Mouse (Mus musculus): ENCODE measurements around the gene Gm20431. TPM values are rescaled to one million over a fixed set of nuclear protein-coding genes. Genes with fewer than 3 reads are reported as not detected.
A peak's percentile ranks its signal among the peaks of the same experiment; 100 is the strongest.

The Gm20431 gene
- polyA plus RNA-seq, 1 experiment from 2014 or later = 5.4 TPM

- DNase-seq (ENCODE audit: low spot score) (no peak), ATAC-seq (peak; percentile 44; the same call in 1 of the 2 replicates)
- Histone ChIP-seq H3K4me2 (ENCODE audit: low read length) (peak overlapping the region; percentile 37; the same call in 1 of the 2 replicates), H3K9ac (ENCODE audit: low read length) (peak overlapping the region; percentile 40; the same call in 1 of the 2 replicates), H3K4me3 (ENCODE audit: low read depth, low read length) (0 out of 2 replicates have a peak overlapping the region, but pooled peaks have one; percentile 4), H3K27ac (ENCODE audit: low read depth, low read length) (no peak overlapping the region), H3K4me1 (ENCODE audit: control insufficient read depth, insufficient read depth, low read length) (peaks cover 5% of the 10 kb centered on the region; the same call in 1 of the 2 replicates), H3K9me3 (replicated peaks; ENCODE audit: control insufficient read depth, low read length) (no peaks in the 10 kb centered on the region), H3K36me3 (ENCODE audit: control insufficient read depth, insufficient read depth, low read length) (no peaks in the 10 kb centered on the region), H3K27me3 (replicated peaks; ENCODE audit: control insufficient read depth, insufficient read depth, low read length) (no peaks in the 10 kb centered on the region)
- 36% methylated on average over 35 of the region's 40 CpGs for WGBS
Observed at GRCm38 (mm10) chr2:167597492-167598186, 63.7 kb downstream of the Gm20431 start.

GRCm38 (mm10) chr2:167596726-167597491, 64.4 kb downstream of the Gm20431 start:
- ATAC-seq (no peak), DNase-seq (ENCODE audit: low spot score) (no peak)
- H3K27me3 ChIP-seq (replicated peaks; ENCODE audit: control insufficient read depth, insufficient read depth, low read length) = no peaks in the 10 kb centered on the region
- peaks cover 5% of the 10 kb centered on the region; the same call in 1 of the 2 replicates for H3K4me1 ChIP-seq (ENCODE audit: control insufficient read depth, insufficient read depth, low read length)
- 41% methylated on average over 26 of the region's 27 CpGs for WGBS
- H3K36me3 ChIP-seq (ENCODE audit: control insufficient read depth, insufficient read depth, low read length) = no peaks in the 10 kb centered on the region
- H3K9me3 ChIP-seq (replicated peaks; ENCODE audit: control insufficient read depth, low read length) = no peaks in the 10 kb centered on the region
- no peak overlapping the region for H3K27ac ChIP-seq (ENCODE audit: low read depth, low read length)
- H3K4me3 ChIP-seq (ENCODE audit: low read depth, low read length) = 0 out of 2 replicates have a peak overlapping the region, but pooled peaks have one; percentile 4
- H3K9ac ChIP-seq (ENCODE audit: low read length) = peak overlapping the region; percentile 40; the same call in 1 of the 2 replicates
- H3K4me2 ChIP-seq (ENCODE audit: low read length) = peak overlapping the region; percentile 37; the same call in 1 of the 2 replicates

DNA sequence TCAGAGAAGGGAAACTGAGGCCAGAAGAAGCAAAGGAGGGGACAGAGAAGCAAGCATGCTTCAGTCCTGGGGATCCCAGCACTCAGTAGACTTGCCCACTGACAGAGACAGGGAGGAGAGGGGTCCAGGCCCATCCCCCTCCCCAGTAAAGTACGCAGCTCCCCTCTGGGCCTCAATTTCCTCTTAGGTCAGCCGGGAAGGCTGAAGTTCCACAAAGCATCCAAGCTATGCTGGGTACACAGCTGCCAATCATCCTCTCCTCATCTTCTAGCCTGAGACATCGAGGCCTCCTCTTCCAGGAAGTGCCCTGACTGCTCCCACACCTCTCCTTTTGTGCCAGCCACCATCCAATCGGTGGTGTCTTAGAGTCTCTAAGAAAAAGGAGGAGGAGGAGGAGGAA, 65.0 kb downstream of the Gm20431 start:
- H3K27ac ChIP-seq (ENCODE audit: low read depth, low read length) = no peak overlapping the region
- ATAC-seq = no peak

DNA sequence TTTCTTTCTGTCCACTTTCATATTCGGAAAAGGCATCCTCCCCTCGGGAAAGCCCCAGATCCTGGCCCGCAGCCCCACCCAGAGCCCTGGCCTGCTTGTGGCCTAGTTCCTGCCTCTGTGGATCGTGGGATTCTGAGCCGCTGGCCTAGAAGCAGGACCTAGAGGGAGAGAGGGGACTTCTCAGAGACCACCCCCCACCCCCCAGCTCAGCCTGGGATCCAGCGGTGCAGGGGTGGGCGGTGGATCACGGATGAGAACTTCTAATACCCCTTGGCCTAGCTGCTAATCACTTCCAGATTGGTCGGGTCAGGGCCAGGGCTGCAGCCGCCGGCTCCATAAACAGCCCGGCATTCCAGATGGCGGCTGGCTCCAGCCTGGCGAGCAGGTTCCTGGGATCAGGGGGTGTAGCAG, 65.5 kb downstream of the Gm20431 start:
- ATAC-seq (no peak), DNase-seq (ENCODE audit: low spot score) (no peak)
- Histone ChIP-seq H3K4me1 (ENCODE audit: control insufficient read depth, insufficient read depth, low read length) (peaks cover 5% of the 10 kb centered on the region; the same call in 1 of the 2 replicates), H3K9me3 (replicated peaks; ENCODE audit: control insufficient read depth, low read length) (no peaks in the 10 kb centered on the region), H3K9ac (ENCODE audit: low read length) (no peak overlapping the region), H3K27me3 (replicated peaks; ENCODE audit: control insufficient read depth, insufficient read depth, low read length) (no peaks in the 10 kb centered on the region), H3K36me3 (ENCODE audit: control insufficient read depth, insufficient read depth, low read length) (no peaks in the 10 kb centered on the region), H3K4me2 (ENCODE audit: low read length) (no peak overlapping the region), H3K4me3 (ENCODE audit: low read depth, low read length) (no peak overlapping the region), H3K27ac (ENCODE audit: low read depth, low read length) (no peak overlapping the region; the same call in 1 of the 2 replicates)
- WGBS = 55% methylated on average over 14 of the region's 14 CpGs

More for the DNA sequence above, 65.0 kb downstream of the Gm20431 start:
- no peaks in the 10 kb centered on the region for H3K9me3 ChIP-seq (replicated peaks; ENCODE audit: control insufficient read depth, low read length)
- no peaks in the 10 kb centered on the region for H3K27me3 ChIP-seq (replicated peaks; ENCODE audit: control insufficient read depth, insufficient read depth, low read length)
- peaks cover 5% of the 10 kb centered on the region; the same call in 1 of the 2 replicates for H3K4me1 ChIP-seq (ENCODE audit: control insufficient read depth, insufficient read depth, low read length)
- no peak for DNase-seq (ENCODE audit: low spot score)
- H3K4me3 ChIP-seq (ENCODE audit: low read depth, low read length) = no peak overlapping the region
- no peak overlapping the region for H3K9ac ChIP-seq (ENCODE audit: low read length)
- 48% methylated on average over 4 of the region's 4 CpGs for WGBS
- no peaks in the 10 kb centered on the region for H3K36me3 ChIP-seq (ENCODE audit: control insufficient read depth, insufficient read depth, low read length)
- no peak overlapping the region for H3K4me2 ChIP-seq (ENCODE audit: low read length)

DNA sequence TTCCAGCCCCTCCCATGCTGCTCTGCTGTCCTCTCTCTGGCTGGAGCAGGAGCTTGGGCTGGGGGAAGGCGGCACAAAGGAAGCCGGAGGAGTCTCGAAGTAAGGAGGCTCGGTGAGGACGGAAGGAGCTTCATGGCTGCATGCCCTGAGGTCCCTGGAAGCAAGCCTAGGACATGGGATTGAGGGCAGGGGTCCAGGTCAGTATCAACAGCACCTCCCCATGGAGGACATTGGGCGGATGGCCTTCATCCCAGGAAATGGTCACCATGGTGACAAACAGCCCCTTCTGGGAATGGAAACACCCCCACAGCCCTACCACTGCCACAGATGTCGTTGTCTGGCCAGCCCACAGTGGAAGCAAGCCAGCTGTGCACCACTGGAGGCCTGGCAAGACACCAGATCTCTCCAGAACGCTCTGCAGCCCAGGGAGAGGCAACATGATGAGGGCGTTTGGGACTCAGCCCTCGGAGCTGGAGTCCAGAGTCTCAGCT, 66.8 kb downstream of the Gm20431 start:
- DNase-seq (ENCODE audit: low spot score) (no peak), ATAC-seq (no peak)
- peaks cover 5% of the 10 kb centered on the region; the same call in 1 of the 2 replicates for H3K4me1 ChIP-seq (ENCODE audit: control insufficient read depth, insufficient read depth, low read length)
- H3K4me2 ChIP-seq (ENCODE audit: low read length) = no peak overlapping the region
- H3K9me3 ChIP-seq (replicated peaks; ENCODE audit: control insufficient read depth, low read length) = no peaks in the 10 kb centered on the region
- no peak overlapping the region for H3K27ac ChIP-seq (ENCODE audit: low read depth, low read length)
- no peaks in the 10 kb centered on the region for H3K27me3 ChIP-seq (replicated peaks; ENCODE audit: control insufficient read depth, insufficient read depth, low read length)
- 41% methylated on average over 10 of the region's 10 CpGs for WGBS
- no peak overlapping the region for H3K9ac ChIP-seq (ENCODE audit: low read length)
- H3K36me3 ChIP-seq (ENCODE audit: control insufficient read depth, insufficient read depth, low read length) = no peaks in the 10 kb centered on the region
- H3K4me3 ChIP-seq (ENCODE audit: low read depth, low read length) = no peak overlapping the region

GRCm38 (mm10) chr2:167593551-167594250, 67.6 kb downstream of the Gm20431 start:
- WGBS = 70% methylated on average over 4 of the region's 4 CpGs
- ATAC-seq = no peak
- no peak overlapping the region for H3K27ac ChIP-seq (ENCODE audit: low read depth, low read length)

DNA sequence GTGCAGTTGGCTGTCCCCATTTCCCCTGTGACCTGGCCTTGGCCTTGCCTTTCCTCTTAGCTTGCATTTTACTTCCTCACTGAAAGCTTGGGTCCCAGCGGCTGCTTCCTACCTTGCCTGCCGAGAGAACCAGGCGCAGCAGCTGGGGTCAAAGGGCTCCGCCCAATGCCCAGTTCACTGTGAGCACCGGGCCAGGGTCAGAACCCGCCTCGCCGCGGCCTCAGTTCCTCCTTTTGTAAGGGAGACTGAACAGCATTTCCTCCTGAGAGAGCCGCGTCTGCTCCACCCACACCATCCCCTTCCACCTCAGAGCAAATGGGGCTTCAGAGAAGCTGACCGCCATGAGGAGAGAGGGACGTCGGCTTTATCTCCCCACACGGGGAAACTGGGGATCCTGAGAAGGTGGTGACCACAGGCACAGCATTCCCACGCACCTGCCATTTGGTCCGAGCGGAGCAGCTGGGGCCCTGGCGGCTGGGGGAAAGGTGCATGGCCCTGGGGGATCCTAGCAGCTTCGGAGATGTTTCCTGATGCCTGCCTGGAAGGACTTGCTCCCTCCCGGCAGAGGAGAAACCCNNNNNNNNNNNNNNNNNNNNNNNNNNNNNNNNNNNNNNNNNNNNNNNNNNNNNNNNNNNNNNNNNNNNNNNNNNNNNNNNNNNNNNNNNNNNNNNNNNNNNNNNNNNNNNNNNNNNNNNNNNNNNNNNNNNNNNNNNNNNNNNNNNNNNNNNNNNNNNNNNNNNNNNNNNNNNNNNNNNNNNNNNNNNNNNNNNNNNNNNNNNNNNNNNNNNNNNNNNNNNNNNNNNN, 72.3 kb downstream of the Gm20431 start:
- no peak overlapping the region for H3K4me3 ChIP-seq (ENCODE audit: low read depth, low read length)
- WGBS = 16% methylated on average over 20 of the region's 21 CpGs
- no peaks in the 10 kb centered on the region for H3K9me3 ChIP-seq (replicated peaks; ENCODE audit: control insufficient read depth, low read length)
- H3K27me3 ChIP-seq (replicated peaks; ENCODE audit: control insufficient read depth, insufficient read depth, low read length) = no peaks in the 10 kb centered on the region
- H3K36me3 ChIP-seq (ENCODE audit: control insufficient read depth, insufficient read depth, low read length) = no peaks in the 10 kb centered on the region
- no peak for DNase-seq (ENCODE audit: low spot score)
- 0 out of 2 replicates have a peak overlapping the region, but pooled peaks have one; percentile 5 for H3K4me2 ChIP-seq (ENCODE audit: low read length)
- H3K9ac ChIP-seq (ENCODE audit: low read length) = no peak overlapping the region
- no peak overlapping the region for H3K27ac ChIP-seq (ENCODE audit: low read depth, low read length)
- no peak for ATAC-seq
- H3K4me1 ChIP-seq (ENCODE audit: control insufficient read depth, insufficient read depth, low read length) = no peaks in the 10 kb centered on the region

More at GRCm38 (mm10) chr2:167593551-167594250, 67.6 kb downstream of the Gm20431 start:
- H3K4me1 ChIP-seq (ENCODE audit: control insufficient read depth, insufficient read depth, low read length) = peaks cover 5% of the 10 kb centered on the region; the same call in 1 of the 2 replicates
- no peak overlapping the region for H3K4me3 ChIP-seq (ENCODE audit: low read depth, low read length)
- DNase-seq (ENCODE audit: low spot score) = no peak
- no peak overlapping the region for H3K4me2 ChIP-seq (ENCODE audit: low read length)
- H3K9ac ChIP-seq (ENCODE audit: low read length) = no peak overlapping the region
- no peaks in the 10 kb centered on the region for H3K27me3 ChIP-seq (replicated peaks; ENCODE audit: control insufficient read depth, insufficient read depth, low read length)
- no peaks in the 10 kb centered on the region for H3K36me3 ChIP-seq (ENCODE audit: control insufficient read depth, insufficient read depth, low read length)
- H3K9me3 ChIP-seq (replicated peaks; ENCODE audit: control insufficient read depth, low read length) = no peaks in the 10 kb centered on the region

DNA sequence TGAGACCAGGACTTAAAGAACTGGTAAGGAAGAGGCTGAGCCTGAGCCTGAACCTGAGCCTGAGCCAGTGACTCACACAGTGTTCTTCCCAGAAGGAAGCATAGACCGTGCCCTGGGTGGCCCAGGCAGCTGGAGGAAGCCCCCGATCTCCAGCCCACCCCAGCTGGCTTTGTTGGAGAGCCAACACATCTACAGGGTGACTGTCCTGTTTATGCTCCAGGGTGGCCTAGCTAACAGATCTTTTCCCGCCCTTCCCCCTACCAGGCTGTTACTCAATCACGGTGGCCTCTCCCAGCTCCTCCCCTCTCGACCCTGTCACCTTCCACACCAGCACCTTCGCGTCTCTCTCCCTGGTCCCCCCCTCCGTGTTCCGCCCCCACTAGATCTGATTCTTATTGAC, 74.3 kb downstream of the Gm20431 start:
- ATAC-seq (no peak), DNase-seq (ENCODE audit: low spot score) (no peak)
- Histone ChIP-seq H3K9me3 (replicated peaks; ENCODE audit: control insufficient read depth, low read length) (no peaks in the 10 kb centered on the region), H3K27me3 (replicated peaks; ENCODE audit: control insufficient read depth, insufficient read depth, low read length) (no peaks in the 10 kb centered on the region), H3K4me1 (ENCODE audit: control insufficient read depth, insufficient read depth, low read length) (no peaks in the 10 kb centered on the region), H3K36me3 (ENCODE audit: control insufficient read depth, insufficient read depth, low read length) (no peaks in the 10 kb centered on the region), H3K9ac (ENCODE audit: low read length) (no peak overlapping the region), H3K27ac (ENCODE audit: low read depth, low read length) (no peak overlapping the region), H3K4me2 (ENCODE audit: low read length) (no peak overlapping the region), H3K4me3 (ENCODE audit: low read depth, low read length) (no peak overlapping the region)
- WGBS = 43% methylated on average over 9 of the region's 9 CpGs

Measured in forebrain, embryonic 14.5 days (tissue).